Mouse (Mus musculus): ENCODE measurements around the gene Pagr1a.

Pagr1a gene

DNA sequence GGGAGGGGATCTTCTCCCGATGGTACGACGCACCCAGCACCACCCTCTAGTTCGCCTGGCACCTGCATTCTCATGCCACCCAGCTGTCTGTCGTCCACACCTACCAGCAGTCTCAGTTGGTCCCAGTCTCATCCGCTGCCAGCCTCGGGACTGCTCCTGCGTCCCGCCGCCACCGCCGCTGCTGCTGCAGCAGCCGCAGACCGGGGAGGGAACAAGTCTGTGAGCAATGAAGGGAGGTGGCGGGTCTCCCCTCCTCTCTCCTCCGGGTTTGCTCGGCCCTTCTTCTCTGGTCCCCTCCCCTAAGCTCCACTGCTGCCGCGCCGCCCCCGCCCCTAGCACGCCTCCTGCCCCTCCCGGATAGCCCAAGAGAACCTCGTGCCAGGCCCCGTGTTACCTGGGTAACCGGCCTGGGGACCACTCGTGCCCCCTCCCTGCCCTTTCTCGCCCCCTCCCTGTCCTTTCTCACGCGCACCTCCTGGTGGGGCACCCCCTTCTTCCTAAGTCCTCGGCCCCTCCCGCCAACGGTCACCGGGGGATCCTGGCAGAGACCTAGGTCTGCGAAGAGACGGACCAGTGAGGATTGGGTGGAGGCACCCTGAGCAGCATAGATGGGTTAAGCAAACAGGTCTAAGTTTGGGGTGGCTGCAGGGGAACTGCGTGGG is 3.9 kb upstream of the Pagr1a start, which contains the start of the genes Gm42742 and Prrt2:
Gm42742 (minus strand) TSS at position 197 of the 662 bp plus-strand sequence.
Prrt2 (minus strand) TSS at position 311 of the 662 bp plus-strand sequence.
- peak; percentile 73 for DNase-seq (ENCODE audit: low spot score)

DNA sequence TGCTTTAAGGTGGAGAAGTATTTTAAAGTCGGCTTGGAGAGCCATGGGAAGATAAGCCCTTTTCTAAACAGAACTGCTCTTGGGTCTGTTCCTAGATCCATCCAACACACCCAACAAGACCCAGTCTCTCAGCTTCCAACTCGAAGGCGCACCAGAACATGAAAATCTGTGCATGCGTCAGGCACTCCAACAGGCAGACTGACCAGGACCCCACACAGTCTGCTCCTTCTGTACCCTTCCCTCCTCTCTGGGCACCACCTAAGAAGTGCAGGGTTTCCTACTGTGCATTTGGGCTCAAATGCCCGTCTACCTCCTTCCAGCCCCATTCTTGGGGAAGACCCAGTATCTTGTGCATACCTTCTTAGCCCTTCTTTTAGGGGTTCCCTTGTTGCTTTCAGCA is 3.3 kb upstream of the Pagr1a start:
- DNase-seq (ENCODE audit: low spot score) = no peak

DNA sequence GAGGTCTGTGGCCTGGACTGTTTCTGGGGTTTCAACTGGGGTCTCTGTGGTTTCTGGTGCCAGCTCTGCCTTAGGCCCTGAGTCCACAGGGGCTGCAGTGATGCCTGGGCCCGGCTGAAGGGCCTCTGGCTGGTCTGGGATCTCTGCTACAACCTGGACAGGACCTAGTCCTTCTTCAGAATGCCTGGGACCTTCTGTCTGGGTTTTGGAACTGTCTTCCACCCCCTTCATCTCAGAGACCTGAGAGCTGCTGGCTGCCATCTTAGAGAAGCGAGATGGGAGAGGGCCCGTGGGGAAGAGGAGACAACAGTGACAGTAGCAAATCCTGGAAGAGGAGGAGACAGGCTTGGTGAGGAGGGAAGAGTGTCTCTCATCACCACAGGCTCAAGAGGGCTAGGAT is 2.9 kb upstream of the Pagr1a start:
- DNase-seq (ENCODE audit: low spot score) = no peak

DNA sequence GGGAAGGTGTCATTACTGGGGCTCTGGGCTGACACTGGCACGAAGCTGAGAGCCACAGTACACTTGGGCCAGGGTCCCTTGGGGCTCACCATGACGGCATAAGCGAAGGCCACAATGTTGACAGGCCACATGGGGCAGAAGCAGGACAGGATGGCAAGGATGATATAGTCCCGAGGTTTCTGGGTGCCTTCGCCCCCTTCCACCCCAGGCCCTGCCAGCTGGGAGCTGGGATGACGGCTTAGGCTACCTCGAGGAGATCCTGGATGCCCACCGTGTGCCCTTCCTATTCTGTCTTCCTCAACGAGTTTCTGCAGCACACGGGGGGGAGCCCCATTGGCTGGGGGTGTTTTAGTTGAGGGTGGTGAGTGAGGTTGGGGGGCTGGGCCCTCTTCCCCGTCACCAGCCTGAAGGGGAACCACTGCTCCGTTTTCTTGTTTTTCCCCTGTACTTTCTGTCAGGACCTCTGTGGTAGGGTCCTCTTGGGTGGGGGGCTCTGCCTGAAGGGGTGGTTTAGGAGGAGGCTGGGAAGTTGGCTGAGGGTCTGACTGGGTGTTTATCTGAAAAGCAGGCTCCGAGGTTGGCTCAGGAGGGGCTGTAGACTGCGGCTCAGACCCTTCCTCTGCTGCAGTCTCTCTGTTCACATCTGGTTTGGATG is 2.3 kb upstream of the Pagr1a start:
- no peak for DNase-seq (ENCODE audit: low spot score)

DNA sequence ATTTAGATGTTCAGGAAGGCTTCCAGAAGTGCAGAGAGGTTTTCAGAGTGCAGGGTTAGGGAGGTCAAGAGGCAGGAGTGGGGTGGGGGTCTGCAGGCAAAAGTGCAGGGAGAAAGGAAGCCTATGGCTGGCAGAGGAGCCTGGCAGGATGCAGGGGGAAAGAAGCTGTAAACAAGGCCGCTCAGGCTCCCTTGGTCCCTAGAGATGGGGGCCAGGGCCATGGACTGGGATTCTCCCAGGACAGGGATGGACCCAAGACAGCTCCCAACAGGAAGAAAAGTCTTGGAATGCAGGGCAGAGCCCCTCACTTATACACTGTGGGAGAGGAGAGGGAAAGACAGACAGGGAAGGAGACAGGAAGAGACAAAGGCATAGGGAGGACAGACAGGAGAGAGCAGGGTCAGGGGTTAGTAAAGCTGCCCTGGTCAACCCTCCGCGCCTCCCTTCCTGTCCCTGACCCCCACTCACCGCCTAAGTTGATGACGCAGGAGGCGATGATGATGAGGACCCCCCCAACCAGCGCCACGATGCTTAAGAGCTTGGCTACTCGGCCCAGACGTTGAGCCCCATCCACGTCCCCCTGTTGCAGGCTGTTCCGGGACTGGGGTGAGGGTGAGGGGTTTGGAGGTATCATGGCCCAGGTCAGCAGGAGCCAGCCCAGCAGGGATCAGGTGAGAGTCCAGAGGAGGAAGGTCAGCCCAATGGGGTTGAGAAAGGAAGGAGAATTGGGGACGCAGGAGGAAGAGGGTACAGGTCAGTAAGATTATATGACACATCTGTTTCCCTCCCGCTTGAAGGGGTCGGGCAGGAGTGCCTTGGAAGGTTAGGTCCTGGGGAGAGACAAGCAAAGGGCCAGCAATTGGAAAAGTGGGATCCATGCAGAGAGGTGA is 1.5 kb upstream of the Pagr1a start:
- no peak for DNase-seq (ENCODE audit: low spot score)

DNA sequence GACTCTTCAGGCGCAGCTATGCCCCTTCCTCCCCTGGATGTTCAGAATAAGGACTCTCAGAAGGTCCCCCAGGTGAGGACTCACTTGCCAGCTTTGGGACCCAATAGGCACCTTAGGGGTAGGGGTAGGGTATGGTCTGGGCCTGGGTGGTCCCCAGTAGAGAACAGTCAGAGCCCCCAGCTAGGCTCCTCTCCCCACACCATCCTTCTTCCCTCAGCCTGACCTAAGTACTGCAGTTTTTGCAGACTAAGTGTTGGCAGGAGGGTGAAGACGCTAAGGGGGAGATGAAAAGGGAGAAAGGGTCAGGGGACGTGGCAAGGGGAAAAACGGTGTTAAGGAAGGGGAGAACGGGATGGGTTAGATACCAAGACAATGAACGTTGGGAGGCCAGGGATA is 796 bp upstream of the Pagr1a start:
- no peak for DNase-seq (ENCODE audit: low spot score)

DNA sequence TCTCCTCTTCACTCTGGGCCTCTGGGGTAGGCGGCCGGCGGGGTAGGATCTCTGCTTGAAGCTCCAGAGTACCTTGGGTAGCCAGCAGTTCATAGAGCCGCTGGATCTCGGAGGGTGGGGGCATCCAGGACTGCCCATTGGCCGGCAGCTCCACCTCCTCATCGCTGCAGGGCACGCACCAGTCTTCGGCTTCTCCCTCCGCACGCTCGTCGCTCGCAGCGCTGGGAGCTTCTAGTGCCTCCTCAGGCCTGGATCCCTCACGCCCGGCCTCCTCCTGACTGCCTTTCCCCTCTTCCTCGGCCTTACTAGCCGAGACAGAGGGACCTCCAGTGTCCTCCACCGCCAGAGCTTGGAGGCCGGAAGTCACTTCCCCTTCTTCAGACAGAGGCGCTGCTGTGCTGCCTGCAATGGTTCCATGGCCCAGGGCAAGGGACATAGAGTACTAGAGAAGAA is 640 bp downstream of the Pagr1a start:
- DNase-seq (ENCODE audit: low spot score) = no peak

DNA sequence TGATC is 869 bp downstream of the Pagr1a start, which contains the start of gene Pagr1b:
Pagr1b (minus strand) TSS at position 4 of the 5 bp plus-strand sequence.
- DNase-seq (ENCODE audit: low spot score) = no peak

DNA sequence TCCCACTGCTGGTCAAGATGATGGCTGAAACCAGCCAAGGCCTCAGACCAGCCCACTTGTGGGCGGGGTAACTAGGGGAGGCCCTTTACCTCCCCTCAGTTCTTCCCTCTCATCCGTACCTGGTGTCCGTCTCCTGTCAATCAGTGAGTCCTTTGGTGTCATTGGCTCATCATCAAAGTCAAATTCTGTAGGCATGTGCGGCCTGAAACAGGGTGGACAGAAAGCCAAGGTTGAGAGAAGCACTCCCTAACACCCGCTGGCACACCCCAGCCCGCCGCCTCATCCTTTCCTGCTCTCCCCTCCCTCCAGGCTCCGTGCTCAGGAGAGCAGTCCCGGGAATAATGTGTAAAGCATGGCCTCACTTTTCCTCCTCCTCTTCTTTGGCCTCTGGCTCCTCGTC is 1.1 kb downstream of the Pagr1a start:
- DNase-seq (ENCODE audit: low spot score) = peak; percentile 84

DNA sequence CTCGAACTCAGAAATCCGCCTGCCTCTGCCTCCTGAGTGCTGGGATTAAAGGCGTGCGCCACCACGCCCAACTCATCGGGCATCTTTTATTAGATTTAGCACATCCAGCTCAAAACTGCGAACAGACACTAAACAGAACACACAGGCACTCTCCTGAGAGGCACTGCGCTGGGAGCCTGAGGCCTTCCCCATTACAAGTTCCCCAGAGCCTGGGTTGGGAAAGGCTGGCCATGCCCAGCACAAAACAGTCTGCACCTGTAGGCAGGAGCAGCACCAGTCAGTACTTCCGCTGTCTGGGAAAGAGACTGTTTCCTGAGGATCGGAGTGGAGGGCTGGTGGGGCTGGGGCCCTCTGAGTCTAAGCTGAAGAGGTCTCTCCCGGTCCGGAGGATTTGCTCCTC is 2.2 kb downstream of the Pagr1a start:
- DNase-seq (ENCODE audit: low spot score) = no peak

DNA sequence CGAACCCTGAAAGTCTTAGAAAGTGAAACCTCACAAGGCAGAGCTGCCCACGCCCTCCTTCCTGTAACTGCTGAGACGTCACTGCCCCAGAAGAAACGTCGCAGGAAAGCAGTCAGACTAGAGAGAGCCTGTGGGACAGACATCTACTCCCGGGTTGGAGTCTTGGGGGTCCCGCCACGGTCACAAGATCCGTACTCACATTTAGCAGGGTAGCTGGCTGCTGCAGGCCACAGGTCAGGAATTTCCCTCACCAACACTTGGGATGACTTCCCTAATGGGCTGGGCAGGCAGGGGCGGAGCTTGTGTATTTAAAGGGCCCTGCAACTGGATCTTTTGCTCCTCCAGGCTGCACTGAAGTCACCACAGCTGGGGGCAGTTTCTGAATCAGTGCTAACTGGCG is 2.8 kb downstream of the Pagr1a start, which contains the start of gene Mvp:
Mvp (minus strand) TSS at position 302 of the 400 bp plus-strand sequence.
- DNase-seq (ENCODE audit: low spot score) = peak; percentile 80

DNA sequence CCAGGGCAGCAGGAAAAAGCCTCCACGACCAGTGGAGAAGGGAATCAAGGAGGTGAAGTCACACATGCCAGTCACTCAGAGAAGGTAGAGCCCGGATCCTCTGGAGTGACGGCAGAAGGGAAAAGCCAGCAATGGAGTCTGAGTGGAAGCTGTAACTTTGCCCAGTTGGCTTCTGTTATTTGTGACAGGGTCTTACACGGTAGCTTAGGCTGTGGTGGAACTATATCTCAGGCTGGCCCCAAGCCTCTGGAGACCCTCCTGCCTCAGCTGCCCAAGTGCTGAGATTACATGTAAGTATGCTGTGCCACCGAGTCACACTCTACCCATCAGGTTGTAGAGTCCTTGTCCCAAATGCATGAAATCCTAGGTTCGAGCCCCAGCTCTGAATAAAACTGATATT is 3.8 kb downstream of the Pagr1a start:
- DNase-seq (ENCODE audit: low spot score) = no peak

DNA sequence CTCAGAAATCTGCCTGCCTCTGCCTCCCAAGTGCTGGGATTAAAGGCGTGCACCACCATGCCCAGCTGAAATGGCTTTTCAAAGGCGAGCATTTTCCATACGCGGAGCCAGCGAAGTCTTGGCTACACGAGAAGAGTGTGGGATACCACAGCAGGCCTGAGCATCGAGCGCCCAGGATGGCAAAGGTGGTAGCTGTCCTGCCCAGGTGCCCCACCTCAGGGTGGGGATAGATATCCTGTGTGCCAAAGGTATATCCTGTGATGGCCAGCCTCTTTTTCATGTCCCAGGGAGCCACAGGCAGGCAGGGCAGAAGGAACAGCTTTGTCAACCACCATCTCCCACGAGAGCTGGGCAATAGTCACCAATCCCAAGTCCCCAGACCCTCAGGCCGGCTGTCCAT is 4.3 kb downstream of the Pagr1a start:
- DNase-seq (ENCODE audit: low spot score) = no peak

DNA sequence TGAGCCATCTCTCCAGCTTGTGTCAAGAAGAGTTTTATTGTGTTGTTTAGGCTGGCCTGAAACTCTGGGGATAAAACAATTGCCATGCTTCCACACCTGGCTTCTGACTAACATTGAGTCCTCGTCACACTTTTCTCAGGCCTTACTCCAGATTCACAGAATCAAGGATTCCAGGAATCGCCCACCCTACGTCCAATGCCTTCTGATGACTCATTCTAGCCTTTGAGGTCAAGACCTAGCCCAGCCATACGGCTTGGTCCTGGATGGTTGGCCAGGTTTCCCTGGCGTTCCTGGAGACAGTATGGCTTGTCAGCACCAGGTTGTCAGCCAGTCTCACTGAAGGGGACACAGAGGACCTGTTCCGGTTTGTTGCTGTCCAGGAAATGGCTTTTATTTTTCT is 4.8 kb downstream of the Pagr1a start:
- DNase-seq (ENCODE audit: low spot score) = peak; percentile 61

DNA sequence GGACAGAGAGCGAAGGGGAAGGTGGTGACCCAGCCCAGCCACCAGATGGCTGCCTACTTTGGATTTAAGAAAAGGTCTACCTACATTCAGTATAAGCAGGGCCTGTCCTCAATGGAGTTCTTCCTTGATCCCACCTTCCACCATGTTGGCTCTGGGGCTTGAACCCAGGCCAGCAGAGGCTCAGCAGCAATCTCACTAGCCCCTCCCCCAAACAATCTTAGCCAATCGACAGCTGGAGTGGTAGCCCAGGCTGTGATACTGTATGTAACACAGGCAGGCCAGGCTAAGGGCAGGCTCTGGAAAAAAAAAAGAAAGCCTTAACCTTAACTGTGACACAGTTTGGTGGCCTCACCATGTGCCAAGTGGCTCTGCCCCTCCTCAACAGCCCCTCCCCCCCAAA is 5.4 kb downstream of the Pagr1a start:
- DNase-seq (ENCODE audit: low spot score) = no peak

DNA sequence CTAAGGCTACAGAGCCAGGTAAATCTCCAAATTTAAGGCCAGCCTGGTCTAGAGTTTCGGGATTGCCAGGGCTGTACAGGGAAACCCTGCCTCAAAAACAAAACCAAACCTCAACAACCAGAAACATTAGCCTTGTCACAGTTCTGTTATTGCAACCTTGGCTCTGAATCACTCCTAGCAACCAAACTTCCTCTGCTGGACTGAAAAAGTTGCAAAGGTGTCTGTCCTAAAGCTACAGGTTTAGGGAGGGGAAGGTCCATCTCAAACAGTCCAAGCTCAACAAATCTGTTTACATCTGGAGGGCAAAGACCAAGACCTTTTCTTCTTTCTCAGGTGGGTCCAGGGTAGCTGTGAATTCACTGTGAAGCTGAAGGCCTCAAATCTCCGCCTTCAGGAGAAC is 6.1 kb downstream of the Pagr1a start:
- peak; percentile 62 for DNase-seq (ENCODE audit: low spot score)

DNA sequence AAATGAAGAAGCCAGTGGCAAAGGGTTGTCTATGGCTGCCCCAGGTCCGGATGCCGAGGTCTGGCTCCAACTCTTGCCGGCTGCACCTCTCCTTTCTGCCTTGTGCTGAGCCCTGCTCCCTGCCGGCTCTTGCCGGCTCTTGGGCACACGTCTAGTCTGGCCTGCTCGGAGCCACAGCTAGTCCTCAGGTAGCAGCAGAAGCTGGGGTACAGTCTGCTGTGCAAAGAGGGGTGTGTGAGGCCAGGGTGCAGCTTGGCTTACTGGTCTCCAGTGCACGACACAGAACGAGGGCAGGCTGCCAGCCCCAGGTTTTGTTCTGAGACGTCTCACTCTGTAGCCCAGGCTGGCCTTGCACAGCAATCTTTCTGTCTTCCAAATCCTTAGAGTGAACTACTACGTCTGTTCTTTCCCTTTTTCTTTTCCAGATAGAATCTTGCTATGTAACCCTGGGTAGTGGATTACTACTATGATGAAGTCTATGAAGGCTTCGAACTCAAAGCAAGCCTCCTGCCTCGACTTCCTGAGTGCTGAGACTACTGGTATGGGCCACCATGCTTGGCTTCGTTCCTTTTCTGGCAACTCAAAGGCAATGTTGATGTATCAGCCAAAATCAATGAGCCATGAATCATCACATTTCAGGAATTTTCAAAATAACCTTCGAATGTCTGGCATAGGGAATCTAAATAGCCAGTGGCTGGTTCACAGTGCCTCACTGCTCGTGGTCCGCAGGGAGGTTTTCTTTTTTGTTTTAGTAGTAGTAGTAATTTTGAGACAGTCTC is 7.7 kb downstream of the Pagr1a start:
- no peak for DNase-seq (ENCODE audit: low spot score)

DNA sequence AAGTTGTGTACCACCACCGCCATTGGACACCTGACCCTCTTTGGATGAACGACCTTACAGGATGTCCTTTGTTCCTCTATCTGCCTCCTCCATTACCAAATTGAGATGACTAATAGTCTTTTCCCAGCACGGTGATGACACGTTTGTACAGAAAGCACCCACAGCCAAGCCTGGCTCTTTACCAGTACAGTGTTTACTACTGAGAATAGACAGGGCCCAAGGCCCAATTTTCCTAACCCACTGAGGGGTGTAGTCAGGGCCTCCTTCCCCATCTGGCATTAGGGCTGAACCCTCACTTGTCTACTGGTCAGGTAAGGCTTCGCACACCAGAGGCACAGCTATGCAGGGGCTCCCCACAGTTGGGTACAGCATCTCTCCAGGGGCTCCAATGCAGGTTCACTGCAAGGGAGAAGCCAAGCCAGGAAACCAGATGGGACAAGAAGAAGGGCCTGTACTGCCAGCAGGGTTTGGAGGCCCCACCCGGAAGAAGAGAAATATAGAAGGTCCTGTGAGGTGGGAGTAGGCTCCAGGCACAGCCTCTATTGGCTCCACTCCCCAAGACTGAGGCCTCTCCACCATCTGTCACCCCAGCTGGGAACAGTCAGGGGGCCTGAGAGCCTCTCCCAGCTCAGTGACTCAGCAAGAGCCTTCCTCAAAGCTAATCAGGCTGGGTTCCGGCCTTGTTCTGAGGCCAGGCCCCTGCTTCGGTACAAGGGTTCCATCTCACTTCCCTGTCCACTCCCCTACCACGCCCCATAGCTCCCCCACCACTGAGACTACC is 8.7 kb downstream of the Pagr1a start:
- peak; percentile 51 for DNase-seq (ENCODE audit: low spot score)

DNA sequence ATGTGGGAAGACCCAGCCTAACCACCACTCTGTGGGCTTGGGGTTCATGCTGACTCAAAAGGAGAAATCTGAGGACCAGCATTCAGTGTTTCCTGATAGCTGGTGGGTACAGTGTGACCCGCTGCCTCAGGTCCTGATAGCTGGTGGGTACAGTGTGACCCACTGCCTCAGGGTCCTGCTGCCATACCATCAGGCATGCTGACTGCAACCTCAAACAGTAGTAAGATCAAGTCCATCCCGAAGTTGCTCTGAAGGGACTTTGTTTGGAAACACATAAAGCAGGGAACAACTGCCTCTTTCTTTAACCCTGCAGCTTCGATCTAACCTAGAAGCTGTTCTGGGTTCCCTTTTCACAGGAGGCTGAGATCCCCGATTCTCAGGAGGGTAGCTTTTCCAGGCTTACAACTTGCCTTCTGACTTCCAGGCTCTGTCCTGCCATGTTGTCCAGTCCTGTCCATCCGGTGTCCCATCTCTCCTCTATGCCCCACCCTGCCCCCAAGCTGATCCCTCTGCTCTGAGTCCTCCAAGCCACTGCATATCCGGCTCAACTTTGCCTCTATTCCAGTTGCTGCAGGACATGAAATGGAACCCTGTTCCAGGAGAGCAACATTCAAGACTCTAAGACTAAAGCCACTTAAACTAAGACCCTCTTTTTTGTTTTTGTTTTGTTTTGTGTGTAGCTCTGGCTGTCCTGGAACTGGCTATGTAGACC is 9.7 kb downstream of the Pagr1a start:
- DNase-seq (ENCODE audit: low spot score) = no peak

DNA sequence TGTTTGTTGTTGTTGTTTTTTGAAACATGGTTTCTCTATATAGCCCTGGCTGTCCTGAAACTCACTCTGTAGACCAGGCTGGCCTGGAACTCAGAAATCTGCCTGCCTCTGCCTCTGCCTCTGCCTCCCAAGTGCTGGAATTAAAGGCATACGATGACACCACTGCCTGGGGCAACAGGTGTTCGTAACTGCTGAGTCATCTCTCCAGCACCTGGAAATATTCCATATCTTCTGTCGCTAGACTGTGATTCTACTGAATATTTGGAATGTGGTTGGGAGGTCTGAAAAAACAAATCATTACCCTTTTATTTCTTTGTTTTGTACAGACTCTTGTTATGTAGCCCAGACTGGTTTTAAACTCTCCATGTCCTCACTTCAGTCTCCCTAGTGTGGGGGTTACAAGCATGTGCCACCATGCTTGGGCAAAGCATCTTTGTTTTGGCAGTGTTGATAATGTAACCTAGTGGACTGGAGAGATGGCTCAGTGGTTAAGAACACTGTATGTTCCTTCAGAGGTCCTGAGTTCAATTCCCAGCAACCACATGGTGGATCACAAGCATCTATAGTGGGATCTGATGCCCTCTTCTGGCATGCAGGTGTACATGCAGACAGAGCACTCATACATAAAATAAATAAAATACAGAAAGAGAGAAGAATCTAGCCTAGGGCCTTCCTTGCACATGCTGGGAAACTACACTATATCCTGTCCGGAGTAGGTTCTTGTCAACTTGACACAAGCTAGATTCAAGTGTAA is 12.9 kb downstream of the Pagr1a start:
- DNase-seq (ENCODE audit: low spot score) = no peak
